Mouse (Mus musculus): Measurements from ENCODE around the gene Gpt2.

DNA sequence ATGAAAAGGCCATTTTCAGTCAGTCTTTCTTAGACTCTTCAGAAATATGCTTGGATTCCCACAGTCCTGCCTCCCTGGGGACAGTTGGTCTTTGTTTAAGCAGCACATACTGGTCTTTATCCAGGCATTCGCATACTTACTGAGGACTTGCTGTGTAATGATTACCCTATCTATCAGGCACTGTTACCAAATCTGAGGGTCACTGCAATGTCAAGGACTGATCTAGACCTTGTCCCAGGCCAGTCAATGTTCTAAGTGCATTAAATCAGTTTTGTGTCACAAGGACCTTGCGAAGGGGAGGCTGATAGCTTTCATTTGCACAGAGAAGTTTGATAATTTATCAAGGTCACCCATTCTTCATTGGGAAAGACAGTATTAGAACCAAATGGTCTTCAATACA lies 14.0 kb upstream of the Gpt2 start:
- TF ChIP-seq CTCF (IDR thresholded peaks at IDR 0.05; ENCODE audit: low read depth) (no peak), EP300 (IDR thresholded peaks at IDR 0.05; ENCODE audit: low read depth) (no peak)
